Mouse (Mus musculus): ENCODE measurements around the gene Csnk1d. TPM values are rescaled to one million over a fixed set of nuclear protein-coding genes. Genes with fewer than 3 reads are reported as not detected.

The Csnk1d gene
- polyA plus RNA-seq, 1 experiment from 2014 or later, result 84.6 TPM

DNA sequence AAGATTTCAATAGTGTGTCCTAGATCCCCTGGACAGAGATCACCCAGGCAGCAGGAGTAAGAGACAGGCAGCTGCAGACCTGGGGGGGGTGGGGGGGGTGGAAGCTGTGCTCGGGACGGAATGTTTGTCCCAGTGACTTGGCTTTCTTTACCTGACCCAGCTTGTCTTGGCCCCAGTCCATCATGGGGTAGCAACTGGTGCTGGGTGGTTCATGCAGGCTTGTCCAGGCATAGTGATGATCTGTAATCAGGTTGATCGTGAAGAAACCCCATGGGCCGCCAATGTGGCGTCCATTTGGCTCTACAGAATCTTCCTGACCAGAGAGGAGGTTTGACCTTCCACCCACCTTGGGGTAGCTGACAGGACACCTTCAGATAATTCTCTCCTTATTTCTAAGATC is 45.2 kb downstream of the Csnk1d start:
- H3K9ac ChIP-seq (ENCODE audit: low read length), result no peak overlapping the region
- DNase-seq (ENCODE audit: low spot score) (no peak), ATAC-seq (ENCODE audit: insufficient read depth, low FRiP score, low TSS enrichment) (no peak)
- 96% methylated on average over 5 of the region's 5 CpGs for WGBS
- no peak overlapping the region for H3K4me3 ChIP-seq (ENCODE audit: low read depth, low read length)
- H3K36me3 ChIP-seq (ENCODE audit: control insufficient read depth, insufficient read depth, low read length), result no peaks in the 10 kb centered on the region
- no peak overlapping the region for H3K27ac ChIP-seq (ENCODE audit: low read depth, low read length)
- no peaks in the 10 kb centered on the region for H3K27me3 ChIP-seq (ENCODE audit: control insufficient read depth, insufficient read depth, low read length)
- H3K4me1 ChIP-seq (ENCODE audit: control insufficient read depth, insufficient read depth, low read length), result peaks cover 13% of the 10 kb centered on the region; the same call in 1 of the 2 replicates
- H3K9me3 ChIP-seq (ENCODE audit: control insufficient read depth, low read length), result no peaks in the 10 kb centered on the region
- H3K4me2 ChIP-seq (ENCODE audit: low read depth), result no peak overlapping the region

GRCm38 (mm10) chr11:120945266-120945665 is 45.9 kb downstream of the Csnk1d start:
- no peak for DNase-seq (ENCODE audit: low spot score)
- no peak overlapping the region for H3K4me2 ChIP-seq (ENCODE audit: low read depth)
- H3K27ac ChIP-seq (ENCODE audit: low read depth, low read length), result no peak overlapping the region
- no peaks in the 10 kb centered on the region for H3K9me3 ChIP-seq (ENCODE audit: control insufficient read depth, low read length)
- 84% methylated on average over 7 of the region's 7 CpGs for WGBS
- H3K27me3 ChIP-seq (ENCODE audit: control insufficient read depth, insufficient read depth, low read length), result no peaks in the 10 kb centered on the region
- H3K36me3 ChIP-seq (ENCODE audit: control insufficient read depth, insufficient read depth, low read length), result no peaks in the 10 kb centered on the region
- ATAC-seq (ENCODE audit: insufficient read depth, low FRiP score, low TSS enrichment), result no peak
- H3K9ac ChIP-seq (ENCODE audit: low read length), result no peak overlapping the region
- H3K4me3 ChIP-seq (ENCODE audit: low read depth, low read length), result no peak overlapping the region
- peaks cover 8% of the 10 kb centered on the region; the same call in 1 of the 2 replicates for H3K4me1 ChIP-seq (ENCODE audit: control insufficient read depth, insufficient read depth, low read length)

DNA sequence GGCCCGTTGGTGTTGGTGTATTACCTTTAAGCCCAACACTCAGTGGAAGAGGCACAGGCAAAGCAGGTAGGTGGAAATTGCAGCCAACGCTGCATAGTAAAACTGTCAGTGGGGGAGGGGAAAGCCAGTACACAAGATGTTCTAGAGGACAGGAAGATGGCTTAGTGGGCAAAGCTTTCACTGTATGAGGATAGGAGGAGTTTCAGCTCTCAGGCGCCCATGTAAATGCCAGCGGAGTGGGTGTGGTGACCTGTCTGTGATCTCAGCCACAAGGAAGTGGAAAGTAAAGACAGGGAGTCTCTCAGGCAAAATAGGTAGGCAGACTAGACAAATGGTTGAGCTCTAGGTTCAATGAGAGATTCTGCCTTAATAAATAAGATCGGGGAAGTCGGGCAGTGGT is 50.2 kb downstream of the Csnk1d start:
- H3K9ac ChIP-seq (ENCODE audit: low read length), result no peak overlapping the region
- H3K4me3 ChIP-seq (ENCODE audit: low read depth, low read length), result no peak overlapping the region
- H3K9me3 ChIP-seq (ENCODE audit: control insufficient read depth, low read length), result no peaks in the 10 kb centered on the region
- DNase-seq (ENCODE audit: low spot score) (no peak), ATAC-seq (ENCODE audit: insufficient read depth, low FRiP score, low TSS enrichment) (no peak)
- H3K4me2 ChIP-seq (ENCODE audit: low read depth), result no peak overlapping the region
- no peak overlapping the region for H3K27ac ChIP-seq (ENCODE audit: low read depth, low read length)
- H3K4me1 ChIP-seq (ENCODE audit: control insufficient read depth, insufficient read depth, low read length), result no peaks in the 10 kb centered on the region
- WGBS, result 88% methylated on average over 6 of the region's 6 CpGs
- no peaks in the 10 kb centered on the region for H3K27me3 ChIP-seq (ENCODE audit: control insufficient read depth, insufficient read depth, low read length)
- no peaks in the 10 kb centered on the region for H3K36me3 ChIP-seq (ENCODE audit: control insufficient read depth, insufficient read depth, low read length)

- WGBS, result 63% methylated on average over 5 of the region's 6 CpGs
- Histone ChIP-seq H3K4me1 (ENCODE audit: control insufficient read depth, insufficient read depth, low read length) (no peaks in the 10 kb centered on the region), H3K4me2 (ENCODE audit: low read depth) (no peak overlapping the region)
Observed at GRCm38 (mm10) chr11:120939712-120940341, 51.3 kb downstream of the Csnk1d start.

GRCm38 (mm10) chr11:120938795-120939194 is 52.3 kb downstream of the Csnk1d start:
- Histone ChIP-seq H3K4me1 (ENCODE audit: control insufficient read depth, insufficient read depth, low read length) (no peaks in the 10 kb centered on the region), H3K9ac (ENCODE audit: low read length) (no peak overlapping the region), H3K27ac (ENCODE audit: low read depth, low read length) (no peak overlapping the region), H3K9me3 (ENCODE audit: control insufficient read depth, low read length) (no peaks in the 10 kb centered on the region), H3K36me3 (ENCODE audit: control insufficient read depth, insufficient read depth, low read length) (no peaks in the 10 kb centered on the region), H3K4me2 (ENCODE audit: low read depth) (no peak overlapping the region), H3K4me3 (ENCODE audit: low read depth, low read length) (no peak overlapping the region), H3K27me3 (ENCODE audit: control insufficient read depth, insufficient read depth, low read length) (no peaks in the 10 kb centered on the region)
- WGBS, result 40% methylated on average over 4 of the region's 4 CpGs
- DNase-seq (ENCODE audit: low spot score) (no peak), ATAC-seq (ENCODE audit: insufficient read depth, low FRiP score, low TSS enrichment) (no peak)

More at GRCm38 (mm10) chr11:120939712-120940341, 51.3 kb downstream of the Csnk1d start:
- Histone ChIP-seq H3K27ac (ENCODE audit: low read depth, low read length) (no peak overlapping the region), H3K4me3 (ENCODE audit: low read depth, low read length) (no peak overlapping the region), H3K9ac (ENCODE audit: low read length) (no peak overlapping the region), H3K36me3 (ENCODE audit: control insufficient read depth, insufficient read depth, low read length) (no peaks in the 10 kb centered on the region), H3K9me3 (ENCODE audit: control insufficient read depth, low read length) (no peaks in the 10 kb centered on the region), H3K27me3 (ENCODE audit: control insufficient read depth, insufficient read depth, low read length) (no peaks in the 10 kb centered on the region)
- DNase-seq (ENCODE audit: low spot score), result no peak
- no peak for ATAC-seq (ENCODE audit: insufficient read depth, low FRiP score, low TSS enrichment)

GRCm38 (mm10) chr11:120937976-120938375 is 53.2 kb downstream of the Csnk1d start:
- ATAC-seq (ENCODE audit: insufficient read depth, low FRiP score, low TSS enrichment) (no peak), DNase-seq (ENCODE audit: low spot score) (no peak)
- Histone ChIP-seq H3K27ac (ENCODE audit: low read depth, low read length) (no peak overlapping the region), H3K4me3 (ENCODE audit: low read depth, low read length) (no peak overlapping the region), H3K9ac (ENCODE audit: low read length) (no peak overlapping the region), H3K27me3 (ENCODE audit: control insufficient read depth, insufficient read depth, low read length) (no peaks in the 10 kb centered on the region), H3K4me2 (ENCODE audit: low read depth) (no peak overlapping the region), H3K36me3 (ENCODE audit: control insufficient read depth, insufficient read depth, low read length) (no peaks in the 10 kb centered on the region), H3K9me3 (ENCODE audit: control insufficient read depth, low read length) (no peaks in the 10 kb centered on the region), H3K4me1 (ENCODE audit: control insufficient read depth, insufficient read depth, low read length) (no peaks in the 10 kb centered on the region)
- WGBS, result 95% methylated on average over 1 of the region's 1 CpGs

- Histone ChIP-seq H3K4me3 (ENCODE audit: low read depth, low read length) (peak within 1 kb of the TSS; percentile 63), H3K4me1 (ENCODE audit: control insufficient read depth, insufficient read depth, low read length) (no peaks in the 10 kb centered on the region), H3K4me2 (ENCODE audit: low read depth) (peak within 1 kb of the TSS; percentile 61), H3K9ac (ENCODE audit: low read length) (peak within 1 kb of the TSS; percentile 73), H3K36me3 (ENCODE audit: control insufficient read depth, insufficient read depth, low read length) (no peaks in the 10 kb centered on the region), H3K9me3 (ENCODE audit: control insufficient read depth, low read length) (no peaks in the 10 kb centered on the region), H3K27me3 (ENCODE audit: control insufficient read depth, insufficient read depth, low read length) (no peaks in the 10 kb centered on the region), H3K27ac (ENCODE audit: low read depth, low read length) (no peak within 1 kb of the TSS)
- peak; percentile 79 for ATAC-seq (ENCODE audit: insufficient read depth, low FRiP score, low TSS enrichment)
- WGBS, result 9% methylated on average over 44 of the region's 44 CpGs
- DNase-seq (ENCODE audit: low spot score), result peak; percentile 91
Observed at GRCm38 (mm10) chr11:120932564-120933398, 58.3 kb downstream of the Csnk1d start, which contains the start of gene Ccdc57. Ccdc57 (minus strand) TSS chr11:120932872.

DNA sequence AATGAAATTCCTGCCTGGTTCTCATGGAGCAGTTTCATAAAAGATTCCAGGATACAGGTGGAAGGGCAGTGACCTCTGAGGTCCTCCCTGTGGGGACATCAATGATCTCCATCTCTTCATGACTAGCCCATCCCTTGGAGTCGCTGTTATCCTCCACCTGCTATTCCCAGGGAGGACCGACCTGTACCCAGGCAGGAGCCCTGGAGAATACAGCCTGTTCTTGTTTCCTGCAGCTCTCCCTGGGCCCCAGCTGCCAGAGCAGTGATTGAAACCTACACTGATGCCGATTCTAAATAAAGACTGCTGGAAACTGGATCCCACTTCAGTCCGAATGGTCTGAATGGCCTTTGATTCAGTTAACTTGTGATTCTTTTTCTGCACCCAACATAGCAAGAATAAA is 59.7 kb downstream of the Csnk1d start:
- no peak overlapping the region for H3K9ac ChIP-seq (ENCODE audit: low read length)
- WGBS, result 97% methylated on average over 4 of the region's 4 CpGs
- DNase-seq (ENCODE audit: low spot score) (no peak), ATAC-seq (ENCODE audit: insufficient read depth, low FRiP score, low TSS enrichment) (no peak)
- H3K27me3 ChIP-seq (ENCODE audit: control insufficient read depth, insufficient read depth, low read length), result no peaks in the 10 kb centered on the region
- no peaks in the 10 kb centered on the region for H3K4me1 ChIP-seq (ENCODE audit: control insufficient read depth, insufficient read depth, low read length)
- no peaks in the 10 kb centered on the region for H3K36me3 ChIP-seq (ENCODE audit: control insufficient read depth, insufficient read depth, low read length)
- H3K4me3 ChIP-seq (ENCODE audit: low read depth, low read length), result no peak overlapping the region
- no peak overlapping the region for H3K4me2 ChIP-seq (ENCODE audit: low read depth)
- H3K27ac ChIP-seq (ENCODE audit: low read depth, low read length), result no peak overlapping the region
- no peaks in the 10 kb centered on the region for H3K9me3 ChIP-seq (ENCODE audit: control insufficient read depth, low read length)

DNA sequence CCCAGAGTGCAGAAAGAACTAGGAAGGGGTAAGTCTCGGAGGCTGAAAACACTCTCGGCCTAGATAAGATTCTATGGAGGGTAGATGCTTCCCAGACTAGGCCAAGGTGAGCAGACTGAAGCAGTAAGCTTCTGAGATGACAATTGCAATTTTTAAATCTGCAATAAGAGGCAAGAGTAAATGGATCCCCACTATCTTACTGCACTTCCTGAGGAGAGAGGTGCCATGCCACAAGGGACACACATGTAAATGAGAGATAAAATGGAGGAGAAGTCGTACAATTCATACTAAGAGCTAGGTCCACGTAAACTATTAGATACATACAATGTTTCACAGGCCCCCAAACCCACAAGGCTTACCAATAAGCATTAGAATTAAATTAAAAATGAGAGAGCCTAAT is 62.7 kb downstream of the Csnk1d start:
- Histone ChIP-seq H3K9ac (ENCODE audit: low read length) (no peak overlapping the region), H3K4me1 (ENCODE audit: control insufficient read depth, insufficient read depth, low read length) (no peaks in the 10 kb centered on the region), H3K36me3 (ENCODE audit: control insufficient read depth, insufficient read depth, low read length) (no peaks in the 10 kb centered on the region), H3K9me3 (ENCODE audit: control insufficient read depth, low read length) (no peaks in the 10 kb centered on the region), H3K27ac (ENCODE audit: low read depth, low read length) (no peak overlapping the region), H3K4me3 (ENCODE audit: low read depth, low read length) (no peak overlapping the region), H3K4me2 (ENCODE audit: low read depth) (no peak overlapping the region), H3K27me3 (ENCODE audit: control insufficient read depth, insufficient read depth, low read length) (no peaks in the 10 kb centered on the region)
- DNase-seq (ENCODE audit: low spot score) (no peak), ATAC-seq (ENCODE audit: insufficient read depth, low FRiP score, low TSS enrichment) (no peak)
- 91% methylated on average over 4 of the region's 4 CpGs for WGBS

Measured in neural tube, embryonic 11.5 days (tissue).